Mouse (Mus musculus) embryonic facial prominence, embryonic 11.5 days (tissue): ENCODE results near the gene Slc48a1. TPM values are rescaled to one million over a fixed set of nuclear protein-coding genes. Genes with fewer than 3 reads are reported as not detected.

Experiments used
- ATAC-seq: fragments of 200-750 bp; cut with Nextera tagmentation; replicated peaks from 2 replicates; pipeline ENCODE4 v1.8.0; 2017; ENCODE audit warnings: low read depth; ENCODE audit not compliant: insufficient number of reproducible peaks, low FRiP score, low TSS enrichment
- DNase-seq: peaks from one replicate; pipeline ENCODE4 v3.0.0-alpha.2; 2015; ENCODE audit warnings: low spot score
- H3K27ac ChIP-seq: fragments of 300-500 bp; sonication (generic); replicated peaks from 2 replicates; pipeline ENCODE4 v1.5.1; 2014; ENCODE audit warnings: mild to moderate bottlenecking, low read depth, low read length, control low read depth
- H3K27me3 ChIP-seq: fragments of 300-500 bp; sonication (generic); 2 replicates; pipeline ENCODE4 v1.6.1; 2014; ENCODE audit warnings: mild to moderate bottlenecking, low read length, moderate library complexity, mixed read lengths; ENCODE audit not compliant: control insufficient read depth, insufficient read depth
- H3K36me3 ChIP-seq: fragments of 300-500 bp; sonication (generic); replicated peaks from 2 replicates; pipeline ENCODE4 v1.6.1; 2014; ENCODE audit warnings: low read depth, mild to moderate bottlenecking, low read length, moderate library complexity, mixed read lengths; ENCODE audit not compliant: control insufficient read depth, insufficient read depth
- H3K4me1 ChIP-seq: fragments of 300-500 bp; sonication (generic); 2 replicates; pipeline ENCODE4 v1.6.1; 2014; ENCODE audit warnings: low read length, mixed read lengths; ENCODE audit not compliant: control insufficient read depth, insufficient read depth
- H3K4me2 ChIP-seq: fragments of 300-500 bp; sonication (generic); 2 replicates; pipeline ENCODE4 v1.6.1; 2014; ENCODE audit warnings: low read depth, mild to moderate bottlenecking, control low read depth, low read length, moderate library complexity
- H3K4me3 ChIP-seq: fragments of 300-500 bp; sonication (generic); 2 replicates; pipeline ENCODE4 v1.5.1; 2014; ENCODE audit warnings: low read depth, low read length, control low read depth
- H3K9ac ChIP-seq: fragments of 300-500 bp; sonication (generic); replicated peaks from 2 replicates; pipeline ENCODE4 v1.6.1; 2014; ENCODE audit warnings: mild to moderate bottlenecking, control low read depth, low read length
- H3K9me3 ChIP-seq: fragments of 300-500 bp; sonication (generic); replicated peaks from 2 replicates; pipeline ENCODE4 v1.6.1; 2016; ENCODE audit warnings: mild to moderate bottlenecking, low read length, inconsistent platforms, mixed read lengths; ENCODE audit not compliant: control insufficient read depth
- WGBS: fragments of 180-500 bp; shearing (Covaris S2); extraction: QIAGEN DNeasy Blood & Tissue Kit; methylation state at CpG from one replicate; pipeline ENCODE4 v1.1.7; 2014; 5-methylcytosine and 5-hydroxymethylcytosine counted together
- polyA plus RNA-seq: library from polyadenylated mRNA; unstranded; fragments of >200 nt; fragmentation: Nextera tagmentation; extraction: Ambion mirVana; gene quantifications from 2 replicates; pipeline ENCODE4 v1.2.1, GENCODE M21; 2014

Gene Slc48a1
- polyA plus RNA-seq, 1 experiment from 2014 or later = 18.9 TPM

- Histone ChIP-seq H3K4me2 (no peak overlapping the region), H3K27me3 (no peaks in the 10 kb centered on the region), H3K9me3 (no peaks in the 10 kb centered on the region), H3K4me3 (no peak overlapping the region), H3K4me1 (no peaks in the 10 kb centered on the region), H3K9ac (no peak overlapping the region), H3K27ac (no peak overlapping the region), H3K36me3 (no peaks in the 10 kb centered on the region)
- WGBS = 43% methylated on average over 6 of the region's 6 CpGs
- DNase-seq = no peak
- no peak for ATAC-seq
Observed at GRCm38 (mm10) chr15:97754476-97754875, 23.8 kb upstream of the Slc48a1 start.

- H3K36me3 ChIP-seq = no peaks in the 10 kb centered on the region
- DNase-seq = no peak
- 46% methylated on average over 8 of the region's 8 CpGs for WGBS
- H3K4me1 ChIP-seq = no peaks in the 10 kb centered on the region
- no peak overlapping the region for H3K9ac ChIP-seq
- H3K27me3 ChIP-seq = no peaks in the 10 kb centered on the region
- H3K27ac ChIP-seq = no peak overlapping the region
- H3K9me3 ChIP-seq = no peaks in the 10 kb centered on the region
- H3K4me3 ChIP-seq = no peak overlapping the region
- ATAC-seq = no peak
- H3K4me2 ChIP-seq = no peak overlapping the region
Observed at GRCm38 (mm10) chr15:97755361-97755760, 23.0 kb upstream of the Slc48a1 start.

- 89% methylated on average over 9 of the region's 9 CpGs for WGBS
Observed at GRCm38 (mm10) chr15:97760006-97760405, 18.3 kb upstream of the Slc48a1 start.

GRCm38 (mm10) chr15:97760952-97761351 is 17.4 kb upstream of the Slc48a1 start:
- no peaks in the 10 kb centered on the region for H3K9me3 ChIP-seq
- 0 out of 2 replicates have a peak, but pooled peaks cover under 1% of the 10 kb centered on the region for H3K27me3 ChIP-seq
- DNase-seq (no peak), ATAC-seq (no peak)
- H3K4me3 ChIP-seq = no peak overlapping the region
- H3K4me1 ChIP-seq = peaks cover 2% of the 10 kb centered on the region
- H3K9ac ChIP-seq = no peak overlapping the region
- H3K36me3 ChIP-seq = no peaks in the 10 kb centered on the region
- 68% methylated on average over 5 of the region's 5 CpGs for WGBS
- no peak overlapping the region for H3K4me2 ChIP-seq
- H3K27ac ChIP-seq = no peak overlapping the region

More at GRCm38 (mm10) chr15:97760006-97760405, 18.3 kb upstream of the Slc48a1 start:
- Histone ChIP-seq H3K4me1 (no peaks in the 10 kb centered on the region), H3K27ac (no peak overlapping the region), H3K27me3 (no peaks in the 10 kb centered on the region), H3K9ac (no peak overlapping the region), H3K36me3 (no peaks in the 10 kb centered on the region), H3K4me3 (no peak overlapping the region), H3K4me2 (no peak overlapping the region), H3K9me3 (no peaks in the 10 kb centered on the region)
- ATAC-seq = no peak
- DNase-seq = no peak

- H3K27me3 ChIP-seq = peaks cover 5% of the 10 kb centered on the region; the same call in 1 of the 2 replicates
- ATAC-seq (no peak), DNase-seq (no peak)
- H3K27ac ChIP-seq = no peak overlapping the region
- no peaks in the 10 kb centered on the region for H3K36me3 ChIP-seq
- H3K4me2 ChIP-seq = no peak overlapping the region
- no peak overlapping the region for H3K9ac ChIP-seq
- WGBS = 28% methylated on average over 13 of the region's 13 CpGs
- no peak overlapping the region for H3K4me3 ChIP-seq
- peaks cover 3% of the 10 kb centered on the region for H3K4me1 ChIP-seq
- no peaks in the 10 kb centered on the region for H3K9me3 ChIP-seq
Observed at GRCm38 (mm10) chr15:97761438-97761837, 16.9 kb upstream of the Slc48a1 start.

GRCm38 (mm10) chr15:97762733-97763132 is 15.6 kb upstream of the Slc48a1 start:
- peaks cover 13% of the 10 kb centered on the region for H3K4me1 ChIP-seq

GRCm38 (mm10) chr15:97763256-97764049 is 14.9 kb upstream of the Slc48a1 start:
- H3K9me3 ChIP-seq = no peaks in the 10 kb centered on the region
- H3K27me3 ChIP-seq = peaks cover 19% of the 10 kb centered on the region
- no peak overlapping the region for H3K4me2 ChIP-seq
- 50% methylated on average over 9 of the region's 9 CpGs for WGBS
- H3K27ac ChIP-seq = no peak overlapping the region
- H3K4me3 ChIP-seq = no peak overlapping the region
- no peak overlapping the region for H3K9ac ChIP-seq
- DNase-seq (no peak), ATAC-seq (no peak)
- H3K4me1 ChIP-seq = peaks cover 18% of the 10 kb centered on the region
- no peaks in the 10 kb centered on the region for H3K36me3 ChIP-seq

More at GRCm38 (mm10) chr15:97762733-97763132, 15.6 kb upstream of the Slc48a1 start:
- H3K27me3 ChIP-seq = peaks cover 18% of the 10 kb centered on the region
- no peak overlapping the region for H3K27ac ChIP-seq
- no peak overlapping the region for H3K4me3 ChIP-seq
- 49% methylated on average over 9 of the region's 9 CpGs for WGBS
- H3K9ac ChIP-seq = no peak overlapping the region
- no peak overlapping the region for H3K4me2 ChIP-seq
- no peaks in the 10 kb centered on the region for H3K36me3 ChIP-seq
- ATAC-seq = no peak
- no peak for DNase-seq
- no peaks in the 10 kb centered on the region for H3K9me3 ChIP-seq

- Histone ChIP-seq H3K9me3 (no peaks in the 10 kb centered on the region), H3K4me3 (no peak overlapping the region), H3K27me3 (peaks cover 22% of the 10 kb centered on the region), H3K27ac (no peak overlapping the region), H3K9ac (no peak overlapping the region), H3K4me2 (no peak overlapping the region), H3K4me1 (peaks cover 18% of the 10 kb centered on the region), H3K36me3 (no peaks in the 10 kb centered on the region)
- ATAC-seq = no peak
- 71% methylated on average over 2 of the region's 2 CpGs for WGBS
- DNase-seq = no peak
Observed at GRCm38 (mm10) chr15:97764532-97764931, 13.8 kb upstream of the Slc48a1 start.
